Mouse (Mus musculus) monocyte, adult 59 days (primary cell): ENCODE data around the gene Tgif1. TPM values are rescaled to one million over a fixed set of nuclear protein-coding genes. Genes with fewer than 3 reads are reported as not detected.

Experiments used
- total RNA-seq, 2 experiments: library from RNA; stranded (reverse); gene quantifications; one replicate each; pipeline ENCODE4 v1.2.4; 2023

Tgif1 gene
- 100 to 1,000 TPM; 228 to 235 TPM for total RNA-seq

GRCm38 (mm10) chr17:70853436-70853905 is at the start of gene Tgif1:
Gene Tgif1 (minus strand): TSS chr17:70853546.

Other genes with a start within 250 kb of the Tgif1 start
- 1 to 10 TPM; 6.2 to 7.1 TPM for gene Myom1, start 149.1 kb upstream of the Tgif1 start, total RNA-seq
- 100 to 1,000 TPM; 300 to 315 TPM for gene Myl12a, start 149.3 kb upstream of the Tgif1 start, total RNA-seq